23 mouse cellular contexts compared by ENCODE assay signal in the genomic region with DNA sequence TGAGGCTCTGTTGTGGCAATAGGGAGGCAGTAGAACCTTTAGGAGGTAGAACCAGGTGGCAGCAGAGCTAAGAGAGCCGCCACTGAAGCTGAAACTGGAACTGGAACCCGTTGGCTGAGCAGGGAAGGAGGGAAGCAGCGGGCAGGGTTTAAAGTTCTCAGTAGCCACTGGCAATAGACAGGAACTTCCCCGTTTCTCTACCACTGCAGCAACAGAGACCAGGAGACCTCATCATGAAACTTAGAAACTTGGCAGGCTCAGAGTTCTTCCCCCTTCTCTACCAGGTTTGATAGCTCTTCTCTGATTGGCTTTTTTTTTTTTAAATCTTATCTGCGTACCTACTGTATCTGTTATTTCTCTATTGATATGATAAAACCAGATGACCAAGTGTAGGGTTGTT. TPM values are rescaled to one million over a fixed set of nuclear protein-coding genes. Genes with fewer than 3 reads are reported as not detected.
DNase-seq lines count a peak whose midpoint lies in the region; ATAC-seq and TF ChIP-seq lines count a peak whose summit lies in the region.
"Had no signal": no experiment of that assay in that cellular context is flagged by ENCODE, and none has a peak within 500 bp of the region (broad histone marks: within the 10 kb centered on the region; RNA-seq: fewer than 3 reads in every experiment).

No protein-coding gene starts in this region.

- no peaks in the 10 kb centered on the region; a peak in 2 of 4 replicates for H3K4me1 ChIP-seq in MEL (ENCODE audit: control insufficient read depth in 1 of 2, insufficient read depth in 2 of 2, low read length in 2 of 2)
- no peaks in the 10 kb centered on the region for H3K4me1 ChIP-seq in hindbrain, postnatal 0 days (ENCODE audit: insufficient read depth, low read length)
- H3K4me1 ChIP-seq: forebrain, embryonic 13.5 days; heart, embryonic 13.5 days; hindbrain, embryonic 15.5 days had no signal

- no peak for TF ChIP-seq RAD21 in MEL (IDR thresholded peaks at IDR 0.05; ENCODE audit: low read depth, low read length)

- 86% methylated on average over 5 of the region's 5 CpGs for WGBS in hindbrain, postnatal 0 days

- peak; percentile 50; the same call in 1 of the 2 replicates for ATAC-seq in common myeloid progenitor, adult 5-6 weeks (replicated peaks; ENCODE audit: low read depth, poor library complexity, severe bottlenecking)
- peak; percentile 63 for ATAC-seq in megakaryocyte progenitor cell, adult 5-6 weeks (replicated peaks; ENCODE audit: poor library complexity)
- no peak for ATAC-seq in hindbrain, postnatal 0 days
- ATAC-seq: forebrain, embryonic 13.5 days; forebrain, postnatal 0 days; inflammation-experienced regulatory T-cells, adult 6 months; intestine, postnatal 0 days had no signal

- no peak overlapping the region for H3K9ac ChIP-seq in MEL (ENCODE audit: control insufficient read depth, low read depth, low read length, poor library complexity, severe bottlenecking)
- no peak overlapping the region for H3K9ac ChIP-seq in hindbrain, postnatal 0 days (replicated peaks; ENCODE audit: low read length)
- H3K9ac ChIP-seq: forebrain, embryonic 13.5 days; forebrain, postnatal 0 days; heart, embryonic 13.5 days; hindbrain, embryonic 15.5 days had no signal

- H3K4me3 ChIP-seq in MEL (ENCODE audit: control insufficient read depth in 1 of 2, insufficient read depth in 1 of 2, low read depth in 2 of 2, low read length in 2 of 2) = no peak overlapping the region
- no peak overlapping the region for H3K4me3 ChIP-seq in hindbrain, postnatal 0 days (ENCODE audit: low read length)
- H3K4me3 ChIP-seq: embryonic facial prominence, embryonic 10.5 days; forebrain, embryonic 13.5 days; heart, embryonic 13.5 days; hindbrain, embryonic 15.5 days had no signal

- peaks cover 0 to 2% of the 10 kb centered on the region in 2 experiments; a peak in 1 of 4 replicates for H3K36me3 ChIP-seq in MEL (ENCODE audit: control insufficient read depth in 1 of 2, insufficient read depth in 2 of 2, low read length in 2 of 2)
- H3K36me3 ChIP-seq in hindbrain, postnatal 0 days (ENCODE audit: insufficient read depth, low read length) = no peaks in the 10 kb centered on the region
- H3K36me3 ChIP-seq: embryonic facial prominence, embryonic 10.5 days; heart, embryonic 13.5 days; hindbrain, embryonic 15.5 days had no signal

- no peaks in the 10 kb centered on the region; a peak in 1 of 4 replicates for H3K27me3 ChIP-seq in MEL (ENCODE audit: control insufficient read depth in 1 of 2, insufficient read depth in 2 of 2, low read length in 2 of 2)
- H3K27me3 ChIP-seq in hindbrain, postnatal 0 days (ENCODE audit: insufficient read depth, low read length) = no peaks in the 10 kb centered on the region
- H3K27me3 ChIP-seq: forebrain, embryonic 13.5 days; heart, embryonic 13.5 days; hindbrain, embryonic 15.5 days had no signal

- TF ChIP-seq POLR2A in MEL (IDR thresholded peaks at IDR 0.05; ENCODE audit: control insufficient read depth in 1 of 2, insufficient read depth in 1 of 2, low read depth in 1 of 2, low read length in 2 of 2, poor library complexity in 1 of 2) = no peak

- H3K9me3 ChIP-seq in MEL (replicated peaks; ENCODE audit: insufficient read depth, low read length) = no peaks in the 10 kb centered on the region
- no peaks in the 10 kb centered on the region for H3K9me3 ChIP-seq in hindbrain, postnatal 0 days (ENCODE audit: low read length)
- H3K9me3 ChIP-seq: embryonic facial prominence, embryonic 10.5 days; forebrain, embryonic 13.5 days; heart, embryonic 13.5 days; hindbrain, embryonic 15.5 days had no signal

- no peaks in the 10 kb centered on the region for H3K79me2 ChIP-seq in MEL (ENCODE audit: control insufficient read depth, insufficient read depth, low read length, poor library complexity)

- DNase-seq in A20 (ENCODE audit: low read depth, low spot score) (peak; percentile 83), MEL (ENCODE audit: low read depth, low spot score) (peak; percentile 61)
- no peak for DNase-seq in hindbrain, postnatal 0 days (ENCODE audit: low spot score)
- DNase-seq in urinary bladder, adult 2 months (ENCODE audit: low spot score) = no peak
- no peak for DNase-seq in cerebellum, adult 9-11 months
- DNase-seq: adrenal gland, adult 8-10 months; adrenal gland, postnatal 36 days; cerebellum, adult 11-12 months; cerebellum, adult 9-10 months; cerebellum, postnatal 36 days; forebrain, postnatal 0 days; gastrocnemius, postnatal 14 days; heart, postnatal 4 days had no signal

- no peak for TF ChIP-seq CTCF in MEL (IDR thresholded peaks at IDR 0.05 in 2 of 3, conservative IDR thresholded peaks at IDR 0.05 in 1 of 3; ENCODE audit: control insufficient read depth in 1 of 3, insufficient read depth in 1 of 3, low read depth in 2 of 3, low read length in 3 of 3, poor library complexity in 1 of 3, severe bottlenecking in 1 of 3)
- TF ChIP-seq CTCF in hindbrain, postnatal 0 days (IDR thresholded peaks at IDR 0.05; ENCODE audit: low read depth) = no peak

- TF ChIP-seq EP300 in MEL (IDR thresholded peaks at IDR 0.05; ENCODE audit: low read depth in 1 of 2, low read length in 2 of 2) = no peak

- H3K4me2 ChIP-seq in hindbrain, postnatal 0 days (ENCODE audit: low read depth, low read length) = no peak overlapping the region
- H3K4me2 ChIP-seq: forebrain, embryonic 13.5 days; heart, embryonic 13.5 days; hindbrain, embryonic 15.5 days had no signal

- no peak overlapping the region for H3K27ac ChIP-seq in MEL (ENCODE audit: control insufficient read depth, low read depth, low read length)
- H3K27ac ChIP-seq in hindbrain, postnatal 0 days = no peak overlapping the region
- H3K27ac ChIP-seq: embryonic facial prominence, embryonic 10.5 days; forebrain, embryonic 13.5 days; heart, embryonic 13.5 days; hindbrain, embryonic 15.5 days had no signal

TF ChIP-seq in MEL, 35 proteins besides CTCF, POLR2A, EP300 and RAD21:
- TF ChIP-seq E2F4 (IDR thresholded peaks at IDR 0.05; ENCODE audit: borderline replicate concordance, low read depth, low read length) (no peak), TBP (IDR thresholded peaks at IDR 0.05; ENCODE audit: low read depth, low read length) (no peak), TAL1 (IDR thresholded peaks at IDR 0.05; ENCODE audit: low read length) (no peak), MXI1 (IDR thresholded peaks at IDR 0.05; ENCODE audit: low read depth, low read length) (no peak), KAT2A (conservative IDR thresholded peaks at IDR 0.05; ENCODE audit: low read depth, low read length) (no peak), ELF1 (IDR thresholded peaks at IDR 0.05; ENCODE audit: low read depth, low read length) (no peak), ZNF384 (IDR thresholded peaks at IDR 0.05; ENCODE audit: low read depth, low read length) (peak; percentile 60), USF1 (IDR thresholded peaks at IDR 0.05; ENCODE audit: low read depth, low read length) (no peak), SIN3A (IDR thresholded peaks at IDR 0.05; ENCODE audit: low read length) (no peak), GATA1 (IDR thresholded peaks at IDR 0.05; ENCODE audit: low read depth, low read length) (peak; percentile 30; the same call in 1 of the 2 replicates), MAZ (IDR thresholded peaks at IDR 0.05; ENCODE audit: low read depth, low read length) (no peak), MAX (IDR thresholded peaks at IDR 0.05; ENCODE audit: low read length) (no peak)
TF ChIP-seq in MEL: peak in this region for 2.

RNA-seq across cellular contexts. Expression of a gene that starts 17.7 kb away (rescaled TPM):
- total RNA-seq in MEL (2012; rRNA removed) = not detected in 2 replicates
- polyA plus RNA-seq in MEL (2012; ENCODE audit: insufficient read depth in 1 of 2, insufficient read length in 2 of 2, low read depth in 1 of 2, low replicate concordance in 2 of 2, missing spikeins in 1 of 2) = not detected
- total RNA-seq in common myeloid progenitor, adult 5-6 weeks (2017) = not detected in 2 replicates
- not detected in 2 replicates for total RNA-seq in megakaryocyte progenitor cell, adult 5-6 weeks (2015)
- 0.24 TPM in 1 of 2 replicates, not detected in the other for total RNA-seq in megakaryocyte progenitor cell, adult 5-6 weeks (2017)
- total RNA-seq in hindbrain, postnatal 0 days (2014; rRNA removed) = 4.1 and 4.3 TPM in 2 replicates
- 0.50 and 1.0 TPM in 2 replicates for polyA plus RNA-seq in hindbrain, postnatal 0 days (2015; fragmentation: Nextera tagmentation; extraction: Ambion mirVana)
- 0.04 and 0.16 TPM in 2 replicates for polyA plus RNA-seq in urinary bladder, adult 2 months (2012; rRNA removed)
- total RNA-seq: gastrocnemius, adult 18-20 months; gastrocnemius, postnatal 14 days had no signal
- polyA plus RNA-seq: gonadal fat pad, adult 2 months had no signal

RNA-seq across cellular contexts. Expression of a gene that starts 34.8 kb away (rescaled TPM):
- total RNA-seq in MEL (2012; rRNA removed) = 28.3 and 31.6 TPM in 2 replicates
- 10 to 100 TPM in 1 of 2 experiments, not detected in 1; 22.8 TPM for polyA plus RNA-seq in MEL (2012; ENCODE audit: insufficient read depth in 1 of 2, insufficient read length in 2 of 2, low read depth in 1 of 2, low replicate concordance in 2 of 2, missing spikeins in 1 of 2)
- 15.9 and 16.5 TPM in 2 replicates for total RNA-seq in common myeloid progenitor, adult 5-6 weeks (2017)
- total RNA-seq in megakaryocyte progenitor cell, adult 5-6 weeks (2015) = 37.2 and 51.3 TPM in 2 replicates
- total RNA-seq in megakaryocyte progenitor cell, adult 5-6 weeks (2017) = 16.8 and 18.3 TPM in 2 replicates
- 3.0 and 3.3 TPM in 2 replicates for total RNA-seq in hindbrain, postnatal 0 days (2014; rRNA removed)
- 8.7 and 9.5 TPM in 2 replicates for polyA plus RNA-seq in hindbrain, postnatal 0 days (2015; fragmentation: Nextera tagmentation; extraction: Ambion mirVana)
- 7.2 and 7.6 TPM in 2 replicates for polyA plus RNA-seq in urinary bladder, adult 2 months (2012; rRNA removed)

Comparison
In these comparisons a context has a peak if more than half of its experiments do, and no peak if none do; other contexts are left out.
1. DNase-seq: peak in A20 (single experiment) and MEL (single experiment); none in hindbrain, postnatal 0 days (single experiment), urinary bladder, adult 2 months (single experiment) and cerebellum, adult 9-11 months (single experiment).